Mouse (Mus musculus) midbrain, embryonic 14.5 days (tissue): ENCODE data around the gene Rtl5. TPM values are rescaled to one million over a fixed set of nuclear protein-coding genes. Genes with fewer than 3 reads are reported as not detected.
"Not testable (repeated sequence)": the region's sequence is repeated elsewhere in the genome, so short reads cannot be mapped to it uniquely, and the experiment has no call there.

Experiments
- ATAC-seq: fragments of 200-750 bp; cut with Nextera tagmentation; 2 replicates; pipeline ENCODE4 v1.8.0; 2017; ENCODE audit warnings: moderate number of reproducible peaks, moderate library complexity; ENCODE audit not compliant: low FRiP score, low TSS enrichment
- DNase-seq: peaks from one replicate; pipeline ENCODE4 v3.0.0-alpha.2; 2015
- H3K27ac ChIP-seq: fragments of 300-500 bp; sonication (generic); replicated peaks from 2 replicates; pipeline ENCODE4 v1.5.1; 2014; ENCODE audit warnings: mild to moderate bottlenecking, low read depth, low read length, moderate library complexity
- H3K27me3 ChIP-seq: fragments of 300-500 bp; sonication (generic); 2 replicates; pipeline ENCODE4 v1.6.1; 2014; ENCODE audit warnings: low read length, control low read depth, mixed read lengths; ENCODE audit not compliant: control insufficient read depth, insufficient read depth
- H3K36me3 ChIP-seq: fragments of 300-500 bp; sonication (generic); 2 replicates; pipeline ENCODE4 v1.6.1; 2014; ENCODE audit warnings: low read length, control low read depth; ENCODE audit not compliant: control insufficient read depth, insufficient read depth
- H3K4me1 ChIP-seq: fragments of 300-500 bp; sonication (generic); 2 replicates; pipeline ENCODE4 v1.6.1; 2014; ENCODE audit warnings: mild to moderate bottlenecking, antibody characterized with exemption, low read length, control low read depth; ENCODE audit not compliant: control insufficient read depth, insufficient read depth
- H3K4me2 ChIP-seq: fragments of 300-500 bp; sonication (generic); 2 replicates; pipeline ENCODE4 v1.6.1; 2014; ENCODE audit warnings: mild to moderate bottlenecking, low read length, moderate library complexity
- H3K4me3 ChIP-seq: fragments of 300-500 bp; sonication (generic); replicated peaks from 2 replicates; pipeline ENCODE4 v1.5.1; 2014; ENCODE audit warnings: low read depth, low read length
- H3K9ac ChIP-seq: fragments of 300-500 bp; sonication (generic); replicated peaks from 2 replicates; pipeline ENCODE4 v1.6.1; 2014; ENCODE audit warnings: mild to moderate bottlenecking, low read length, moderate library complexity
- H3K9me3 ChIP-seq: fragments of 300-500 bp; sonication (generic); 2 replicates; pipeline ENCODE4 v1.6.1; 2016; ENCODE audit warnings: low read length, control low read depth, mixed read lengths; ENCODE audit not compliant: control insufficient read depth
- WGBS: fragments of 180-500 bp; shearing (Covaris S2); extraction: QIAGEN DNeasy Blood & Tissue Kit; methylation state at CpG from one replicate; pipeline ENCODE4 v1.1.7; 2014; 5-methylcytosine and 5-hydroxymethylcytosine counted together
- polyA plus RNA-seq: library from polyadenylated mRNA; unstranded; fragments of >200 nt; fragmentation: Nextera tagmentation; extraction: Ambion mirVana; gene quantifications from 2 replicates; pipeline ENCODE4 v1.2.1, GENCODE M21; 2014

Gene Rtl5
- polyA plus RNA-seq: 4.9 and 8.1 TPM in 2 replicates

GRCm38 (mm10) chrX:102070591-102071471 lies at the start of gene Rtl5:
Rtl5 (minus strand) TSS chrX:102071304.
- 23% methylated on average over 60 of the region's 61 CpGs for WGBS
- Histone ChIP-seq H3K27ac (peak within 1 kb of the TSS; percentile 80), H3K4me1 (0 out of 2 replicates have a peak, but pooled peaks cover 6% of the 10 kb centered on the region), H3K36me3 (no peaks in the 10 kb centered on the region; the same call in 1 of the 2 replicates), H3K4me2 (peak within 1 kb of the TSS; percentile 62), H3K4me3 (peak within 1 kb of the TSS; percentile 52), H3K9ac (peak within 1 kb of the TSS; percentile 67), H3K9me3 (no peaks in the 10 kb centered on the region), H3K27me3 (no peaks in the 10 kb centered on the region)
- peak; percentile 92 for DNase-seq
- ATAC-seq: peak; percentile 90

DNA sequence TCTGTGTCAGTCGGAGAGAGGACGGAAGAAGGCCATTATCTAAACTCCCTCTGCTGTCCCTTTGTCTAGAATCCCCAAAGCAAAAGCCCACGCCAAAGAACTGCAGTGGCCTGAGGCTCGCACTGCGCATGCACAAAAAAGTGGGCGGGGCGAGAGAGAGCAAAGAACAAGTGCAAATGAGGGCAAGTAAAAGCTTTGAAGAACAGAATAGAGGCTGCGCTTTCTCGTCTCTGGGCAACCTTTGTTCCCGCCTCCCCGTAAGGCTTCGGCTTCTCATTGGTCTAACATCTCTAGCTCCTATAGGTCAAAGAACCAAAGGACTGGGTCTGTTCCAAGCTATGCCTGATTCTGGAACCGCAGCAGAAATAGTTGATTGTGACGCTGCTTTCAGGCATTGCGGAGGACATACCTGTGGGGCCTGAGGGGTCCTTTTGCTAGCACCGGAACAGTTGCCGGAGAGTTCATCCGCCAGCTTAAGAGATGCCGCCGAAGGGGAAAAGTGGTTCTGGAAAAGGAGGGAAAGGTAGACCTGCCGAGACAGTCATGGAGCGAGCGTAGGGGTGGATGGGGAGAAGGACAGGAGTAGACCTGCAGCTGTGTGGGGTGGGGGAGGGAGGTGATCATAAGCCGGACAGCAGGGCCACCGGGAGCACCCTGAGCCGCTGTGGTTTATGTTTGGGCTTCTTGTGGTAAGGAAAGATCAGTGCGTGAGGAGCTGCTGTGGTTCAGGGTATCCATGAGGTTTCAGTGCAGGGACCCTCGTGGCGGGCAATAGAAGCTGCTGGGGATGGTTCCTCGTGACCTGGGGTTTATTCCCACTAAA lies 48.1 kb upstream of the Rtl5 start, which contains the start of gene Pin4:
Gene Pin4, plus strand, starts transcription at position 406 of the 823 bp plus-strand sequence.
- peak; percentile 98 for ATAC-seq
- WGBS: 16% methylated on average over 30 of the region's 30 CpGs

GRCm38 (mm10) chrX:102115676-102116075 lies 44.6 kb upstream of the Rtl5 start:
- Histone ChIP-seq H3K9ac (no peak overlapping the region), H3K4me1 (no peaks in the 10 kb centered on the region; the same call in 1 of the 2 replicates), H3K36me3 (no peaks in the 10 kb centered on the region), H3K9me3 (no peaks in the 10 kb centered on the region), H3K4me3 (no peak overlapping the region), H3K27ac (peak overlapping the region; percentile 81), H3K27me3 (no peaks in the 10 kb centered on the region; the same call in 1 of the 2 replicates), H3K4me2 (no peak overlapping the region)
- ATAC-seq (no peak), DNase-seq (peak; percentile 39)
- 36% methylated on average over 4 of the region's 4 CpGs for WGBS

More for the DNA sequence above, 48.1 kb upstream of the Rtl5 start, which contains the start of gene Pin4:
- Histone ChIP-seq H3K27me3 (no peaks in the 10 kb centered on the region), H3K4me1 (no peaks in the 10 kb centered on the region; the same call in 1 of the 2 replicates), H3K4me3 (peak within 1 kb of the TSS; percentile 55), H3K36me3 (0 out of 2 replicates have a peak, but pooled peaks cover 6% of the 10 kb centered on the region), H3K27ac (peak within 1 kb of the TSS; percentile 74), H3K4me2 (peak within 1 kb of the TSS; percentile 57), H3K9ac (peak within 1 kb of the TSS; percentile 57), H3K9me3 (no peaks in the 10 kb centered on the region)
- DNase-seq: peak; percentile 95

DNA sequence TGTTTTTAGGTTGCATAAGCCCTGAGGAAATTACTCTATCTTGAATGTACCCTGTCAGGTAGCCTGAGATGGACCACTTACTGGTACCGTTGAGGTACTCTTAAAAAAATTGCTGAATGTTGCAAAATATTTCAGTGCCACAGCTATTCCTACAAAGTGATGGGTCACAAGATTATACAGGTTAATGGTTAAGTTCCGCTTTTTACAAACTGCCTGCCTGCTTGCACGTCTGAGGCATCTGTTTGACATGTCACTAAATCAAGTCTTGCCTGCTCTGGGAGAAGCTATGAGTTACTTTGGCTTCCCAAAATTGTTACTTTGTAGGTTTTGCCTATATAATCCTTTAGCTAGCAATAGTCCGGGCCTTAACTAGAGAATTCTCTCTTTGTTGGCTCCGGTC lies 38.2 kb upstream of the Rtl5 start:
- not testable (repeated sequence) for H3K4me2 ChIP-seq, H3K9me3 ChIP-seq, H3K27me3 ChIP-seq, H3K4me1 ChIP-seq, ATAC-seq, H3K4me3 ChIP-seq, H3K9ac ChIP-seq, DNase-seq, H3K27ac ChIP-seq, H3K36me3 ChIP-seq
- 85% methylated on average over 5 of the region's 5 CpGs for WGBS

DNA sequence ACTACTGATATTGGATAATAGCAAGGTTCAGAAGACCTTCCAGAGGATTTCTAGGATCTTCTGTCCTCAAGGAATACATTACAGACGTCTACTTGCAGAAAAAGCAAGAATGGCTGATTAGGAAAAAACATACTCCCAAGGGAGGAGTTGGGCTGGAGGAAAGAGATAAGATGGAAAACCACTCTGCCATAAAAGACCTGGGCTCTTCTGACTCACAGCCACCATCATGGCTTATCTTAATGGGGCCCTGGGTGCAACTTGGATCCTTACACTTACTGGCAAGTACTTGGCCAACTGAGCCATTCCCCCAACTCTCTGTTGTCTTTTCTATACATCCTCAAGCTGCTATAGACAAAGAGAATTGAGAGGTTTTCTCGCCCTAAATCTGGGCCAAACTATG lies 32.7 kb upstream of the Rtl5 start:
- not testable (repeated sequence) for H3K27ac ChIP-seq, H3K4me1 ChIP-seq, H3K27me3 ChIP-seq, H3K36me3 ChIP-seq, DNase-seq, H3K9ac ChIP-seq, ATAC-seq, H3K4me3 ChIP-seq, H3K9me3 ChIP-seq, H3K4me2 ChIP-seq
- 64% methylated on average over 2 of the region's 2 CpGs for WGBS

DNA sequence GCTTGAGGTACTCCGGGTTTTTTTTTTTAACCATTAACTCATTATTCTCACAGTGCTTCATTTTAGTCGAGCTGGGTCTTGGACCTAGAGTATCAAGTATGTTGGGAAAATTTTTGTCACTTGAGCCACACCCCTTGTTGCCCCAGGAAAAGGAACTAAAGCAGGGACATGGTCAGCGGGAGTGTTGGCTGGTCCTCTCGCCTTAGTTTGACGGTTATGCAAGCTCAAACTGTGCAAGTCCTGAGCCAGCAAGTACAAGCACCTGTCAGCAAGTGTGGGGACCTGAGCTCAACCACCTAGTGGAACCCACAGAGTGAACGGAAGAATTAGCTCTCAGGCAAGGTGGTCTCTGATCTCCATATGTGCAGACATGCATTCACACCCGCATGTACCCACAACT lies 30.8 kb upstream of the Rtl5 start:
- Histone ChIP-seq H3K4me1 (no peaks in the 10 kb centered on the region), H3K36me3 (no peaks in the 10 kb centered on the region), H3K4me3 (no peak overlapping the region), H3K4me2 (no peak overlapping the region), H3K9me3 (no peaks in the 10 kb centered on the region), H3K27me3 (no peaks in the 10 kb centered on the region), H3K9ac (no peak overlapping the region), H3K27ac (no peak overlapping the region)
- DNase-seq: no peak
- ATAC-seq: no peak
- WGBS: 70% methylated on average over 7 of the region's 7 CpGs

DNA sequence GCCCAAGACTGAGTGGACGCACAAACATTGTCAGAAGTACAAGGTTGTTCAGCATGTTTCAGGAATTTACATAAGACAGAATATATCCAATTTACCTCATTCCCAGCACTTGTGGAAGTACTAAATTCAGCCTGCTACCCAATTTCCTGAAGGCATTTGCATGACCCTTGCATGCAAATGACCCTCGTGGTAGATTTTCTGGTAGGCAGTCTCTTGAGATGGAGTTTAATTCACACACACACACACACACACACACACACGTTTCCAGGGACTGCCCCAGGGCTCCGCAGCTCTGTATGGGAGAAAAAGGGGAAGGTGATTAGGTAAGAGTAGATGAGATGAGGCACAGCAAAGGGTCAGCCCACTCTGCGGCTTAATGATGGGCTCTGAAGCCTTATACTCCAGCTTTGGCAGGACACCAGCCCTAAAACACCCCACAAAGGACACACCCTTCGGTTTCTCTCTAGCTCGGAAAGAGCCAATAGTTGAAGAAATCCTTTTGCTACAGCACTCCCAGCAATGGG lies 23.3 kb upstream of the Rtl5 start:
- Histone ChIP-seq H3K9ac (no peak overlapping the region), H3K9me3 (no peaks in the 10 kb centered on the region), H3K27ac (no peak overlapping the region), H3K4me2 (no peak overlapping the region), H3K27me3 (no peaks in the 10 kb centered on the region), H3K36me3 (no peaks in the 10 kb centered on the region), H3K4me1 (no peaks in the 10 kb centered on the region), H3K4me3 (no peak overlapping the region)
- 73% methylated on average over 7 of the region's 7 CpGs for WGBS
- no peak for DNase-seq
- ATAC-seq: no peak

DNA sequence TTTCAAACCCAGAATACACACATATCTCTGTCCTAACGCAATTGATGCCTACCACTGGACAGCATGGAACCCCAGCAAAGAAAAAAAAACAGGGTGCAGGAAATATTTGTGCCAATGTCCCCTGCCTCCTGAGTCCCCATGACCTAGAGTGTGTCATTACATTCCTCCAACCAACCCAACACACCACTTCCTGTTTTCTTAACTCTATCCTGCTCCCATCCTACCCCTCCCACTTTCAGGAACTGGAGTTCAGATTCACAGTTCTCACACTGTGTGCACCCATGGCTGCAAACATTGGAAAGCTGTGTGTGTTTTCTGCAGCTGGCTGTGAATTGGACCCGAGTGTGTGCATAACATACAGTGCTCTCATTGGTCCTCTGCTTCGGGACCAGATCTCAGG lies 19.5 kb upstream of the Rtl5 start:
- WGBS: 85% methylated on average over 3 of the region's 3 CpGs
- H3K36me3 ChIP-seq: no peaks in the 10 kb centered on the region
- H3K27ac ChIP-seq: no peak overlapping the region
- ATAC-seq: no peak
- H3K4me1 ChIP-seq: no peaks in the 10 kb centered on the region
- no peak overlapping the region for H3K4me3 ChIP-seq
- no peak for DNase-seq
- H3K9ac ChIP-seq: no peak overlapping the region
- no peaks in the 10 kb centered on the region for H3K27me3 ChIP-seq
- no peak overlapping the region for H3K4me2 ChIP-seq
- H3K9me3 ChIP-seq: no peaks in the 10 kb centered on the region
